Mouse (Mus musculus): ENCODE data around the gene Ssh2. TPM values are rescaled to one million over a fixed set of nuclear protein-coding genes. Genes with fewer than 3 reads are reported as not detected.

Gene Ssh2
- polyA plus RNA-seq, 1 experiment from 2014 or later = 12.1 TPM

DNA sequence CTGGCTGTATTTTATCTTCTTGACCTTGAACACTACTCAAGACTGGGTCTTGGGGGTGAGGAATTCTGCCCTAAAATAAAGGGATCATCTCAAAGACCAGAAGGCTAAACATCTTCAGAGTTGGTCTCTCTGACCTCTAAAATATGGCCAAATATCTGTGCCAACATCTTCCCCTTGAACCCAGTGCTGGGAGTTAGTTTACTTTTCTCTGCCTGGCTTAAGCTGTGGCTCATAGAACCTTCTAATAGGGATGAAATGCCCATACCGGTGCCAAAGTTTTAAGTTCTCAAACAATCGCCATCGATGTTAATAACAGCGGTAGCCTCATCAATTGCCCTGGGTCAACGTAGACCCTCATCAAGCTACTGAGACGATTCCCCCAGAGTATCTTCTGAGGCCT is 245.8 kb downstream of the Ssh2 start:
- no peak for ATAC-seq (replicated peaks; ENCODE audit: low FRiP score)
- WGBS = 4% methylated on average over 6 of the region's 6 CpGs
- peak overlapping the region; percentile 17 for H3K9ac ChIP-seq (ENCODE audit: low read depth, low read length)
- peaks cover 7% of the 10 kb centered on the region for H3K4me1 ChIP-seq (replicated peaks; ENCODE audit: control insufficient read depth, insufficient read depth, low read length)
- no peak overlapping the region for H3K27ac ChIP-seq (ENCODE audit: low read depth, low read length)
- H3K27me3 ChIP-seq (replicated peaks; ENCODE audit: control insufficient read depth, insufficient read depth, low read length) = peaks cover 60% of the 10 kb centered on the region
- peak overlapping the region; percentile 92 for H3K4me2 ChIP-seq
- no peak for DNase-seq (ENCODE audit: low spot score)
- H3K4me3 ChIP-seq (ENCODE audit: low read depth, low read length) = peak overlapping the region; percentile 59
- no peaks in the 10 kb centered on the region for H3K36me3 ChIP-seq (ENCODE audit: control insufficient read depth, insufficient read depth, low read length)
- no peaks in the 10 kb centered on the region for H3K9me3 ChIP-seq (ENCODE audit: control insufficient read depth, low read length)

DNA sequence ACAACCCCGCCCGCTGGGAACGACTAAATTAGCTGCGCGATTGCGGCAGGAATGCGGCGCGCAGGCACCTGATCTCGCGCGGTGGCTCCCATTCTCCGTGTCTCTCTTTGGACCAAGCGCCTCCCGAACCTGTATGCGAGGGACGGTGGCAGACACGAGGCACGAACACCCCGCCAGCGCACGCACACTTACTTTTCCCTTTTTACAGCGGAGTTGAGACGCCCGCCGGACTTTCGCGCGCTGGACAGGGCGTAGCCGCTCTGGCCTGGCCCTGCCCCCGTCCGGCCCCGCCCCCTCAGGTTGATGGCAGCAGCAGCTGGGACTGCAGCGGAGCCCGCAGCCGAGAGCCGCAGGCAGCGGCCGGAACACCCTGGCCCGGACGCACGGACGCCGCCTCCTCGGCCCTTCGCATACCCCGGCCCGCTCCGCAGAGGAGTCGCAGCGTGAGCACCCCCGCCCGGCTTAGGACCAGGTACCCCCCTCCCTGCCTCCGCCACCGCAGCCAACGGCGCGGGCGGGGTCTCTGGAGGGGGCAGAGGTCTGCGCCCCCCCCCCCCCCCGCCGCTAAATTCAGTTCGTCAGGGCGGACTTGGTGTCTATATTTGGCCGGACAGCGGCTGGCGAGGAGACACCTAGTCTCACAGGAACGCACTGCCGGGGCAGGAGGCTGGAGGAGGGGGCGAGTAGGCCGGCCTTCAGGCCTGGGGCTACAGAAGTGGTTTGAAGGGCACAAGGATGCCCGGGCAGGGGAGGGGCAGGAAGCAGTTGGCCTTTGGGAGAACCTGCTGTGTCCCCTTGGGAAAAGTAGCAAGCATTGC is 246.4 kb downstream of the Ssh2 start, which contains the start of gene Coro6:
Gene Coro6, plus strand, starts transcription at position 129 of the 818 bp plus-strand sequence.
- peaks cover 14% of the 10 kb centered on the region for H3K4me1 ChIP-seq (replicated peaks; ENCODE audit: control insufficient read depth, insufficient read depth, low read length)
- ATAC-seq (replicated peaks; ENCODE audit: low FRiP score) = peak; percentile 61; the same call in 1 of the 2 replicates
- H3K4me2 ChIP-seq = peak within 1 kb of the TSS; percentile 92
- no peak within 1 kb of the TSS for H3K27ac ChIP-seq (ENCODE audit: low read depth, low read length)
- H3K27me3 ChIP-seq (replicated peaks; ENCODE audit: control insufficient read depth, insufficient read depth, low read length) = peaks cover 67% of the 10 kb centered on the region
- DNase-seq (ENCODE audit: low spot score) = peak; percentile 73
- H3K9me3 ChIP-seq (ENCODE audit: control insufficient read depth, low read length) = no peaks in the 10 kb centered on the region
- peak within 1 kb of the TSS; percentile 59 for H3K4me3 ChIP-seq (ENCODE audit: low read depth, low read length)
- H3K36me3 ChIP-seq (ENCODE audit: control insufficient read depth, insufficient read depth, low read length) = no peaks in the 10 kb centered on the region
- WGBS = under 1% methylated on average over 72 of the region's 73 CpGs
- H3K9ac ChIP-seq (ENCODE audit: low read depth, low read length) = peak within 1 kb of the TSS; percentile 17

DNA sequence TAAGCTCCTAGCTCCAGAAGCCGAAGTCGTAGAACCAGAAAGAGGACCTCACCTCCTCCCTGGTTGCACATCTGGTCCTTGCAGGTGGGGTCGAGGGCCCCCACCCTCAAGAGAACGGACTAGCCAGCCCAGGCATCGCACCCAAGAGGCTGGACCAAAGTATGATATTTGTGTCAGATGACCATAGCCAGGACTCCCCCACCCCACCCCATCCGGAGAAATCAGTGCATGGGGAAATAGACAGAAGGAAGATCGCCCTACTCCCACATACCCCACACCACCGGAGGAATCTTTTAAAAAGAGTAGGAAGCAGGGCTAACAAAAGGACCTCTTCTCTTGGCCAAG is 247.0 kb downstream of the Ssh2 start:
- 52% methylated on average over 8 of the region's 8 CpGs for WGBS
- Histone ChIP-seq H3K27ac (ENCODE audit: low read depth, low read length) (no peak overlapping the region), H3K9me3 (ENCODE audit: control insufficient read depth, low read length) (no peaks in the 10 kb centered on the region), H3K36me3 (ENCODE audit: control insufficient read depth, insufficient read depth, low read length) (no peaks in the 10 kb centered on the region), H3K4me2 (peak overlapping the region; percentile 92), H3K4me3 (ENCODE audit: low read depth, low read length) (peak overlapping the region; percentile 59), H3K27me3 (replicated peaks; ENCODE audit: control insufficient read depth, insufficient read depth, low read length) (peaks cover 72% of the 10 kb centered on the region), H3K4me1 (replicated peaks; ENCODE audit: control insufficient read depth, insufficient read depth, low read length) (peaks cover 18% of the 10 kb centered on the region), H3K9ac (ENCODE audit: low read depth, low read length) (no peak overlapping the region)
- DNase-seq (ENCODE audit: low spot score) = no peak
- no peak for ATAC-seq (replicated peaks; ENCODE audit: low FRiP score)

DNA sequence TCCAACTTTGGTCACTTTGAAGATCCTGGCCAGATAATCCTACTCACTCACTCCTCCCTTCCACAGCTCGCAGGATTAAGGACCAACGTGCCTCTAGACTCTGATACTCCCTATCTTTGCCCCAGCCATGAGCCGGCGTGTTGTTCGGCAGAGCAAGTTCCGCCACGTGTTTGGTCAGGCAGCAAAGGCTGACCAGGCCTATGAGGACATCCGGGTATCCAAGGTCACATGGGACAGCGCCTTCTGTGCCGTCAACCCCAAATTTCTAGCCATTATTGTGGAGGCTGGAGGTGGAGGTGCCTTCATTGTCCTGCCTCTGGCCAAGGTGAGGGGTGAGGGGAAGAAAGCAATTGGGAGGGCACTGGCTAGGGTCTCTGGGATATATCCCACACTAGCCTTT is 247.7 kb downstream of the Ssh2 start:
- ATAC-seq (replicated peaks; ENCODE audit: low FRiP score) = no peak
- Histone ChIP-seq H3K36me3 (ENCODE audit: control insufficient read depth, insufficient read depth, low read length) (no peaks in the 10 kb centered on the region), H3K4me2 (no peak overlapping the region), H3K9me3 (ENCODE audit: control insufficient read depth, low read length) (no peaks in the 10 kb centered on the region), H3K27ac (ENCODE audit: low read depth, low read length) (no peak overlapping the region), H3K4me1 (replicated peaks; ENCODE audit: control insufficient read depth, insufficient read depth, low read length) (peaks cover 18% of the 10 kb centered on the region), H3K9ac (ENCODE audit: low read depth, low read length) (no peak overlapping the region), H3K27me3 (replicated peaks; ENCODE audit: control insufficient read depth, insufficient read depth, low read length) (peaks cover 75% of the 10 kb centered on the region), H3K4me3 (ENCODE audit: low read depth, low read length) (no peak overlapping the region)
- DNase-seq (ENCODE audit: low spot score) = no peak
- 67% methylated on average over 10 of the region's 10 CpGs for WGBS

- no peak overlapping the region for H3K4me3 ChIP-seq (ENCODE audit: low read depth, low read length)
- ATAC-seq (replicated peaks; ENCODE audit: low FRiP score) = no peak
- peaks cover 18% of the 10 kb centered on the region for H3K4me1 ChIP-seq (replicated peaks; ENCODE audit: control insufficient read depth, insufficient read depth, low read length)
- no peak overlapping the region for H3K27ac ChIP-seq (ENCODE audit: low read depth, low read length)
- 62% methylated on average over 4 of the region's 4 CpGs for WGBS
- no peaks in the 10 kb centered on the region for H3K9me3 ChIP-seq (ENCODE audit: control insufficient read depth, low read length)
- peaks cover 75% of the 10 kb centered on the region for H3K27me3 ChIP-seq (replicated peaks; ENCODE audit: control insufficient read depth, insufficient read depth, low read length)
- no peak overlapping the region for H3K4me2 ChIP-seq
- H3K36me3 ChIP-seq (ENCODE audit: control insufficient read depth, insufficient read depth, low read length) = no peaks in the 10 kb centered on the region
- DNase-seq (ENCODE audit: low spot score) = no peak
- H3K9ac ChIP-seq (ENCODE audit: low read depth, low read length) = no peak overlapping the region; the same call in 1 of the 2 replicates
Measured at GRCm38 (mm10) chr11:77464684-77465083, 248.6 kb downstream of the Ssh2 start.

GRCm38 (mm10) chr11:77465111-77465510 is 249.0 kb downstream of the Ssh2 start:
- WGBS = 62% methylated on average over 3 of the region's 3 CpGs
- no peaks in the 10 kb centered on the region for H3K36me3 ChIP-seq (ENCODE audit: control insufficient read depth, insufficient read depth, low read length)
- H3K27me3 ChIP-seq (replicated peaks; ENCODE audit: control insufficient read depth, insufficient read depth, low read length) = peaks cover 75% of the 10 kb centered on the region
- no peak for ATAC-seq (replicated peaks; ENCODE audit: low FRiP score)
- no peak overlapping the region for H3K9ac ChIP-seq (ENCODE audit: low read depth, low read length)
- no peak overlapping the region for H3K4me3 ChIP-seq (ENCODE audit: low read depth, low read length)
- no peak overlapping the region for H3K27ac ChIP-seq (ENCODE audit: low read depth, low read length)
- no peaks in the 10 kb centered on the region for H3K9me3 ChIP-seq (ENCODE audit: control insufficient read depth, low read length)
- no peak overlapping the region for H3K4me2 ChIP-seq
- DNase-seq (ENCODE audit: low spot score) = no peak
- peaks cover 18% of the 10 kb centered on the region for H3K4me1 ChIP-seq (replicated peaks; ENCODE audit: control insufficient read depth, insufficient read depth, low read length)

DNA sequence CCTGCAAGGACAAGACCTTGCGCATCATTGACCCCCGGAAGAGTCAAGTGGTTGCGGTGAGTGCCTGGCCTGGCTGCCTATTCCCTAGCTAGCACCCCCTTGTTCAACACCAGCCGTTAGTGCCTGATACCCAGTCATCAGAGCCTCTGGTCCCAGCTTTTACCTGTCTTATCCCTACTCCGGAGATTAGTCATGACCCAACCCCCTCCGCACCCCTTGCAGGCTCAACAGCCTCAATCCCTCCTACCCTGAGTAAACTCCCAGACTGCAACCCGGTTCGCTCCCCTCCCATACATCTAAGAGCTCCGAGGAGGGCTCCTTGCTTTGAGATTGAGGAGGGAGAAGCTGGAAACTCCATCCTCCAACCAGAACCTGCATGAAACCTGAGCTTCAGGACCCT is 250.5 kb downstream of the Ssh2 start:
- Histone ChIP-seq H3K27ac (ENCODE audit: low read depth, low read length) (no peak overlapping the region), H3K9me3 (ENCODE audit: control insufficient read depth, low read length) (no peaks in the 10 kb centered on the region), H3K4me2 (peak overlapping the region; percentile 58), H3K4me3 (ENCODE audit: low read depth, low read length) (no peak overlapping the region; the same call in 1 of the 2 replicates), H3K27me3 (replicated peaks; ENCODE audit: control insufficient read depth, insufficient read depth, low read length) (peaks cover 68% of the 10 kb centered on the region), H3K36me3 (ENCODE audit: control insufficient read depth, insufficient read depth, low read length) (peaks cover 4% of the 10 kb centered on the region; the same call in 1 of the 2 replicates), H3K4me1 (replicated peaks; ENCODE audit: control insufficient read depth, insufficient read depth, low read length) (peaks cover 18% of the 10 kb centered on the region), H3K9ac (ENCODE audit: low read depth, low read length) (no peak overlapping the region)
- ATAC-seq (replicated peaks; ENCODE audit: low FRiP score) (no peak), DNase-seq (ENCODE audit: low spot score) (no peak)
- 38% methylated on average over 9 of the region's 9 CpGs for WGBS

- peaks cover 6% of the 10 kb centered on the region; the same call in 1 of the 2 replicates for H3K36me3 ChIP-seq (ENCODE audit: control insufficient read depth, insufficient read depth, low read length)
- ATAC-seq (replicated peaks; ENCODE audit: low FRiP score) (peak; percentile 63), DNase-seq (ENCODE audit: low spot score) (peak; percentile 75)
- H3K27ac ChIP-seq (ENCODE audit: low read depth, low read length) = no peak overlapping the region
- H3K4me3 ChIP-seq (ENCODE audit: low read depth, low read length) = peak overlapping the region; percentile 24
- H3K9ac ChIP-seq (ENCODE audit: low read depth, low read length) = no peak overlapping the region
- 2% methylated on average over 25 of the region's 25 CpGs for WGBS
- H3K9me3 ChIP-seq (ENCODE audit: control insufficient read depth, low read length) = no peaks in the 10 kb centered on the region
- peaks cover 18% of the 10 kb centered on the region for H3K4me1 ChIP-seq (replicated peaks; ENCODE audit: control insufficient read depth, insufficient read depth, low read length)
- H3K27me3 ChIP-seq (replicated peaks; ENCODE audit: control insufficient read depth, insufficient read depth, low read length) = peaks cover 62% of the 10 kb centered on the region
- H3K4me2 ChIP-seq = peak overlapping the region; percentile 58
Measured at GRCm38 (mm10) chr11:77467157-77467556, 251.1 kb downstream of the Ssh2 start.

DNA sequence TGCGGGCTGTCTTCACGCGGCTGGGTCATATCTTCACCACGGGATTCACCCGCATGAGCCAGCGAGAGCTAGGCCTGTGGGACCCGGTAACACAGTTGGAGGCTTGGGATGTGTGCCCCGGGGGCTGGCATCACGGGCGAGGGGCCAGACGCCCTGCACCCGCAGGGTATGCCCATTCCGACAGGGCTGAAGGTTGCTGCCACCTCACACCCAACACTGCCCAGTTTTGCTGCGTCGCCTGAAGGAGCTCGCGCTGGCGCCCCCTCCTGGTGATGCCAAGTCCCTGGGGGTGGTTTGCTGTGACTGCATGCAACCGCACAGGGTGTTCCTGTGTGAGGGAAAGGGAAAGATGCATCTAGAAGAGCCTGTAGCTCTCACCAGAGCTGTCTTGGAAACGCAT is 251.7 kb downstream of the Ssh2 start:
- no peak overlapping the region for H3K27ac ChIP-seq (ENCODE audit: low read depth, low read length)
- H3K27me3 ChIP-seq (replicated peaks; ENCODE audit: control insufficient read depth, insufficient read depth, low read length) = peaks cover 55% of the 10 kb centered on the region
- peaks cover 9% of the 10 kb centered on the region; the same call in 1 of the 2 replicates for H3K36me3 ChIP-seq (ENCODE audit: control insufficient read depth, insufficient read depth, low read length)
- WGBS = 14% methylated on average over 20 of the region's 20 CpGs
- no peak overlapping the region for H3K4me3 ChIP-seq (ENCODE audit: low read depth, low read length)
- no peak overlapping the region for H3K9ac ChIP-seq (ENCODE audit: low read depth, low read length)
- no peaks in the 10 kb centered on the region for H3K9me3 ChIP-seq (ENCODE audit: control insufficient read depth, low read length)
- peaks cover 15% of the 10 kb centered on the region for H3K4me1 ChIP-seq (replicated peaks; ENCODE audit: control insufficient read depth, insufficient read depth, low read length)
- peak; percentile 27; the same call in 1 of the 2 replicates for ATAC-seq (replicated peaks; ENCODE audit: low FRiP score)
- H3K4me2 ChIP-seq = peak overlapping the region; percentile 58
- peak; percentile 71 for DNase-seq (ENCODE audit: low spot score)

All from liver, embryonic 11.5 days (tissue).